Mouse (Mus musculus) c-Kit-positive CD71-negative TER-119-negative erythroid progenitor cells, embryonic 14.5 days (primary cell): ENCODE data around the gene Egr4.

Source experiments
- DNase-seq: peaks from one replicate; pipeline ENCODE4 v3.0.0-alpha.2; 2013; ENCODE audit warnings: low read depth

The Egr4 gene

DNA sequence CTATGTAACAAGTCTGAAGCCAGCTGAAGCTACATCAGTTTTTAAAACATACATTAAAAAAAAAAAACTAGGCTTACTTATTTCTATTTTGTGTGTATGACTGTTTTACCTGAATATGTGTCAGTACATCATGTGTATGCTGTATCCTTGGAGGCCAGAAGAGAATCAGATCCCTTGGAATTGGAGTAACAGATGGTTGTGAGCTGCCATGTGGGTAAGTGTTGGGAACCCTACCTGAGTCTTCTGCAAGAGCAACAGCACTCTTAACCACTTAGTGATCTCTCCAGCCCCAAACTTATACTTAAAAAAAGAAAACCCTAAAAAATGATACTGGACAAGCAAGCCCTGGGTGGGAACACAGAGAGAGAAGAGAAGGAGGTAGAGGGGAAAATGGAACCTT lies 16.4 kb downstream of the Egr4 start:
- no peak for DNase-seq

DNA sequence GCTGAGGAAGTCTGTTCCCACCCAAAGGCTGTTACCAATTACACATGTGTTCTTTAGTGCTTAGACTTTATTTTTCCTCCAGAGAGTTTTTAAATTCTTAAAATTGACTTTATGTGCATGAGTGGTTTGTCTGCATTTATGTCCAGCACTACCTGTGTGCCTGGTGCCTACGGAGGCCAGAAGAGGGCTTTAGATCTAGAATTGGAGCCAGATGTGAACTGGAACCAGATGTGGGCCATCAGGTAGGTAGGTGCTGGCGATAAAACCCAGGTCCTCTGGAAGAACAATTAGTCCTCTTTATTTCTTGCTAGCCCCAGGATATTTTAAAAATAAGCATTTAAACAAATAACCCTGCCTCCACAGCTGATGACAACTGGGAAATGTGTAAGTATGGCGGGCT lies 21.8 kb downstream of the Egr4 start:
- DNase-seq = no peak

DNA sequence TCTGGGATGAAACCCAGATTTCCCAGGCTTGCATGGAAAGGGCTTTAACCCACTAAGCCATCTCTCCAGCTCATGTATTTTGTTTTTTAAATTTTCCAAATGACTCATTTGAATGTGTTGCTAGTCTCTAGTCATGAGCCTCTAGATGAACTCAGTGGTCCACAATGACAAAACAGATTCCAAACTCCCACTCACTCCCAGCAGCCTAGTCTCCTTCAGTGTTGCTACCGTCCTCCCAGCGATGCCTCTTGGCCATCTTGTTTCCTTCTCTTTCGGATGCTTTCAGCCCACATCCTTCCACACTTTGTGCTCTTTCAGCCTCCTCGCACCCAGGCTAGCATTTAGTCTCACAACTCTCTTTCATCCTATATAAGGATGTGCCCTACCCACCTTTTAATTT lies 23.1 kb downstream of the Egr4 start:
- no peak for DNase-seq

DNA sequence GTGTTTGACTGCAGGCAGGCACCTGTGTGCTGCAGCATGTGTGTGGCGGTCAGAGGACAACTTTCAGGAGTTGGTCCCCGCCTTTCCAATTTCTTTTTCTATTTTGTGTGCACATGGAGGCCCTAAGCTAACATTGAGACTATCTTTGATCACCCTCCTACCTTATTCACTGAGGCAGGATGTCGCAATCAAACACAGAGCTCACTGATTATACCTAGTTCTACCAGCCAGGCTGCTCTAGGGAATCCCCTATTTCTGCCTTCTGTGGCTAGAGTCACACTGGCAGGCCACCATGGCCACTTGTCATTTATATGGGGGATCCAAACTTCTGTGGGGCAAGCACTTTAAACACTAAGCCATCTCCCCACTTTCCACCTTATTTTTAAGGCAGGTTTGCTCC lies 23.7 kb downstream of the Egr4 start:
- DNase-seq = no peak

DNA sequence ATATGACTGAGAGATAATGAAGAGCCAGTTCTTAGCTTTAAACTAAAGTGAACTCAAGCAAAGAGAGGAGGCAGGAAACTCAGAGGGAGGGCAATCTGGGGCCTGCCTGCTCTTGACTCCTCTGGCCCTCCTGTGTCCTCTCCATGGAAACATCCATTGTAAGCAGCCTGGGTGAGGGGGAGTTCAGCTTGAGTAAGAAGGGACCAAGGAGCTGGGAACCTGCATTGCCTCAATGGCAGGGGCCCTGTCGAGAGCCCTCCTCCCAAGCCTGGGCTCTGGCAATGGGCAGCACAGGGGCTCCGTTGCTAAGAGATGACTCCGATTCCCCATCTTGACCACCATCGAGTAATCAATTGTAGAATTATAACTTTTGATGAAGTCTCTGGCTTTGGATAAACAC lies 24.9 kb downstream of the Egr4 start:
- no peak for DNase-seq

DNA sequence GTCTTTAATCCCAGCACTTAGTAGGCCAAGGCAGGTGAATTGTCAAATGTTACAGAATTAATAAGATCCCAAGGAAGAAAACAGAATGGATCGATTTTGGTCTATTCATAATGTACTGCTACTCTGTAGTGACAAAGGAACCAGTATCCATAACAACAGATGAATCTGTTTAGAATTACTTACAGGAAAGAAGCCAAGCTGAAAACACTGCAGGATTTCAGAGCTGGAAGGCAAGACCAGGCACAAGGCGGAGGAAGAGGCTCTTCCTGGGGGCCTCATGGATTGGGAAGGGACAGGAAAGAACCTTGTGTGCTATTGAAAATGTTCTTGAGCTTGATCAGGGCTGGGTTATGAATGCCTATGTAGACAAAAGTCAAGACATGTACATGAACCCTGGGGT lies 27.7 kb downstream of the Egr4 start:
- DNase-seq = no peak

DNA sequence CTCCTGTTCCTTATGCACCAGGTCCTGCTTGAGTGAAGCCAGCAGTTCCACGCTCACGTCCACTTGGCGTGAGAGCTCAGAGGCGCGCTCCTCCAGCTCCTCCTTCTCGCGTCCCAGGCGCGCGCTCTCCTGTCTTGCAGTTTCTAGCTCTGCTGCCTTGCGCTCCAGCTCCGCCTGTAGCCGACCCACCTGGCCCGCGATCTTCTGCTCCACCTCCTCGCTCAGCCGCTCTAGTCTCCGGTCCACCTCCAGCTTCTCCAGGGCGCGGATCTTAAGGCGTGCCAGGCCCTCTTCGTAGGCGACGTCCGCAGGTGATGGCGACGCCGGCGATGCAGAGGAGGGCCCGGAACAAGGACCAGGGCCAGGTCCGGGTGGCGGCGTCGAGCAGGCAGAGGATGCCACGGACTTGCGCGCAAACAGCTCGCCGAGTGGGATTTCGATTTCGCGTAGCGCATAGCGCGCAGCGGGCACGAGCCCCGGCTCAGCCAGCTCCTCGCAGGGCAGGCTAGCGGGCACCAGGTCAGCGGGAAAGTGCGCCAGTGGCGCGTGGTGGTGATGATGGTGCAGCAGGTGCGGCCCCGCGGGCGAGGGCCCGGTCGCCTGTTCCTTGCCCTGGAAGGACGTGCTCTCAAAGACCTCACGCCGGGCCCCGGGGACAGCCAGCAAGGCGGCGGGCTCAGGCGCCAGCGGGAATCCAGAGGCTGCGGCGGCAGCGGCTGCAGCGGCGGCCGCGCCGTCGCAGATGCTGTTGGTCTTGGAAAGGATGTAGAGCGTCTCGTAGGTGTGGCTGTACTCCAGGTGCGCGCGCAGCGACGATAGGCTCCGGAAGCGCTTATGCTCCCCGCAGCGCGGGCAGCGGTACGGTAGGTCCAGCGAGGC lies 29.3 kb downstream of the Egr4 start:
- no peak for DNase-seq

DNA sequence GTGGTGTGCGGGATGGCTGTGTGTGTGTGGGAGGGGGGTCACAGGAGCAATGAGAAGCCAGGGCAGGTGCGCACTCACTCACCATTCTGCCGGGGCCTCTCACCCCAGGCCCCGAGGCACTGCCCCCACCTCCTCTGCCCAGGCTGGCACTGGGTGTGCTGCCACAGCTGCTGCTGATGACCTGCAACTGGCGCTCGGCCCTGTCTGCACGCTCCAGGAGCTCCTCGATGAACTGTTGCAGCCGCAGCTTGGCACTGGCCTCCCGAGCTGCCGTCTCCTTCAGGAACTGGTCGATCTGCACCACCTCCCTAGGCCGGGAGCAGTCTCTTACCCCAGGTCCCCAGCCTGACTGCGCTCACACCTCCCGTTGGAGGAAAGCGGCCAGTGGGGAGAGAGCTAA lies 32.7 kb downstream of the Egr4 start:
- no peak for DNase-seq

DNA sequence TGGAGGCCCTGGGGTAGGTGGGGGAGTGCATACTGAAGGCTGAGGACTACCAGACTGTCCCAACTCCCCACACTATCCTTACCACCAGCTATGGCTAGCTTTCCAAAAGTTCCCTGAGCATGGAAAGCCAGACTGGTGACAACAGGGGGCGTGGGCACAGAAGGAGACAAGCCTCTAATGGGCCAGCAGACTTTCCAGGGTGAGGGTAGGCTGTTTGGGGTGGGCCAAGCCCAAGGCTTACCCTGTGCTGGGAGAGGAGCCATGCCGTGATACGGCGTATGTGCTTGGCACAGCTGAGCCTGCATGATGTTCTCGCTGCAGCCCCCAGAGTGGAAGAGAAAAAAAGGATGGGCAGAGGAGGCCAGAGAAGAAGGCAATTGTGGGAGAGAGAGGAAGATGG lies 33.4 kb downstream of the Egr4 start:
- no peak for DNase-seq

DNA sequence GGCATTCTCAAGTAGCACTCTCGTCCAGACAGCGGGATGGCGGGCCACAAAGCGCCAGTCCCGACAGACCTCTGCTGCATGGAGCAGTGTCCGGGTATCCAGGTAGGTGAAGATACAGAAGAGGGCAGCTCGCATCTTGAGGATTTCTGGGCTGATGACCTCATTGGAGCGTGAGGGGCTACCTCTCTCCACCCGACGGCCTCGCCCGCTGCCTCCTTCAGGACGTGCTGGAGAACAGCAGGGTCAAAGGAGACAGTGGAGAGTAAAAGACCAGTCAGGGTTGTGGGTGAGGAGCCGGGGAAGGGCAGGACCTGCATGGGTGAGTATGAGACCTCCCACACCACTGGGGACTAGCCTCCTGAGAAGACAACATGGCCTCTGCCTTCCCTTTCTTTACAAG lies 35.0 kb downstream of the Egr4 start:
- no peak for DNase-seq

DNA sequence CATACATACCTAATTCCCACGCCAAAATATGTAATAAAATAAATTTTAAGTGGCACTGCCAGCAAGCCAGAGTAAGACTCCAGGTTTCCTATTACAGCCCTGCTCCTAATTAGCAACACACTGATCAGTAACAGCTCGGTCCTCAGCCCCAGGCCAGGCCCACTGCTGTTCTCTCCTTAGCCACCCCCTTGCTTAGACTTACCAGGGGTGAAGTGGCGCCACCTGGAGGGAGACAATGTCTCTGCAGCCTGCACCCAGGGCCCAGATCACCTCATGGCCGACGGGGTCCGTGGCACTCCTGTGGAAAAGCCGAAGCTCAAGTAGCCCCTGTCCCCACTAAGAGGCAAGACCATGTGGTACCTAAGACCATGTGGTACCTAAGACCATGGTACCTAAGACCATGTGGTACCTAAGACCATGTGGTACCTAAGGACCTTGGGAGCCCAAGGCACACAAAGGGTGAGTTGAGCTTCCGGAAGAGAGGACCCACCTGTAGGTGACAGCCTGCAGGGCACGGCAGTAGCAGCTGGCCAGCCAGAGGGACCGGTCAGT lies 35.9 kb downstream of the Egr4 start:
- peak; percentile 12 for DNase-seq

DNA sequence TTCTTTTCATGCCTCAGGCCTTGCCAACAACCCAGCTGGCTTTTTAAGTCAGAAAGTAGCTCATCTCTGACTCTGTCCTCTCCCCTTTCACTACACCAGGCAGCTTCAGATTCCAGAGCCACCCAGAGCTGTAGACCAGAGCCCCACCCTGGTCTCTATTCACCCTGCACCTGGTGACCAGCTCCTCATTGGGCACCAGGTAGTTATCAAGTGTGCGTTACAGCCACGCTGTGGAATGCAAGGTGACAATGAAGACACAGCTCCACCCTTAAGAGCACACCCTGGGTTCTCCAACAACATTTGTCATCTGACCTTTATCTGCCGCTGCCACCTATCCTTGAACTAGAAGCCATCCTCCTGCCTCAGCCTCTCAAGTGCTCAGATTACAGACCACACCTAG lies 37.8 kb downstream of the Egr4 start:
- no peak for DNase-seq

DNA sequence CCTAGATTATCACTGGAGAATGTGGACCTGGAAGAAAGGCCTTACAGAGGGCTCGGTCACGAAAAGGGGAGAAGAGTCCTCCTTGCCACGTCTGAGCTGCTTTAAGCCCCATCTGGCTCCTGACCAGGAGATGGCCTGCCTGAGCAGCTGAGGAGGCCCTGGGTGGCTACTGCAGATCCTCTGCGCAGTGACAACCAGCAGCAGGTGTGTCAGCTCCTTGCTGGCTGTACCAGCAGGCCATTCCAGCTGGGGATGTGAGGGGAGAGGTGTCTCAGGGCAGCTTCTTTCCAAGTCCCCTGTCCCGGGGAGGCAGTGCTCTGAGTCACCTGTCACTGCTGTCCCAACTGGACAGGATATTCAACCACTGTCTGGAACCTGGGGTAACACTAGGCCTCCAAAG lies 40.8 kb downstream of the Egr4 start:
- DNase-seq = no peak

DNA sequence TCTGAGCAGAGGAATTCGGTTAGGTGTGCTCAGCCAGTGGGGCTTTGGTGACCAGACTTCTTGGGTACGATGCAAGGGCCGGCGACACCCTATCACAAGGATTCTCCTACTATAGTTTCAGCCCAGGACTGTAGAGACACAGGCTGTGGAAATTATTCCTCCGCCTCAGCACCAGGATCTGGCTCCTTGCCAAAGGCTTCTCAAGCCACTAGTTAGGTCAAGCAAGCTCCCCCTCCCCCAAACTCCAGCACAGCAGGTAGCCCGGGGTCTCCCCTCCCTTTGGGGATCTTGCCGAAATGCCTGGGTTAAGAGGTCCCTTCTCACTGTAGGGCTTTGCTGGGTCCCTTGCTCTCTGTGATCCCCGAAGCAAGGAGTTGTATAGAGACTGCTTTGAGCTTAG lies 41.4 kb downstream of the Egr4 start:
- no peak for DNase-seq

DNA sequence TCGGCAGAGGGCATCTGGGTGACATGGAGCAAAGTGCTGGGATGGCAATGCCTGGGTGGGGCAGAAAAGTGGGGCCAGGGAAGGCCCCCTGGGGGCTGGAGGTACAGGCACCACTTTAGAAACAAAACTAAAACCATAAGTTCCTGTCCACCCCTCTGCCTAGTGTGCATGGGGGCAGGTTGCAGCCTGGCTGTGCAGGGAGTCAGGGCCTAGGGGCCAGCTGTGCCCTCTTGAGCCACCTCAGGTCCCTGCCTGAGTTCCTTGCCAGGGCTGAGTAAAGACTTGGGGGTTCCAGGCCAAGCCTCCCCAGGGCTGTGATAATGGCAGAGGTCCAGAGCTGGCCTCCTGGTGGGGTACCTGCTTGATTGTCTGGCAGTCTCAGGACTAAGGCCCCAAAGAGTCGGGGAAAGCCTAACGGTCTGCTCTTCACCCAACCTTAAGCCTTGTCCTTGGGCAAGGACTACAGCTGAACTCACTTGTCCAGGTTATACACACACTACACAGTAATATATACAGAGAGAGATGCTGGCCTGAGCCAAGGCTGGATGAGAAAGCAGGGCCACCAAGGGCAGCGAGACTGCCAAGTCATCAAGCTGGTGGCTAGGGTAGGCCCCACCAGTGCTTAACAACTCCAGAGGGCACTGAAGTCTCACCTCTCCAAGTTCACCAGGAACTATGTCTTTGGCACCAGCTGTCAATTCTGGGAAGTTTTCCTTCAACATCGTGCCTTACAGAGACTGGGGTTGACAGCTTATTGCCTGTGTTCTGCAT lies 43.5 kb downstream of the Egr4 start:
- DNase-seq = no peak

DNA sequence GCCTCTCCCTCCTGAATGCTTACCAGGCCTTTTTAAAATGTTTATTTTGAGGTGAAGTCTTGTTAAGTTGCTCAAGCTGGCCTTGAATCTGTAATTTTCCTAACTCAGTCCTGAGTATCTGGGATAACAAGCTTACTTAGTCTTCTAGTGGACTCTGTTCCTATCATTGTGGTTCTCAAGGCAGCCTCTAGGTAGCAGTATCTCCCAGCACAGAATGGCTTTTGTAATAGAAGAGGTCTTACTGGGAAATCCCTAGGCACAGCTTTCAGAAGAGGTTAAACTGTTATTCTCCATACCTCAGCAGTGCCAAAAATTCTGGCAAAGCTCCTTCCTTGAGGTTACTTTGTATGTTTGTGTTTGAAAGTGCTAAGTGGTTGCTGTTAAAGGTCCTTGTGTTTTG lies 48.0 kb downstream of the Egr4 start:
- no peak for DNase-seq
